Mouse (Mus musculus): ENCODE data around the gene Srpk3.
"Not testable (repeated sequence)": the region's sequence is repeated elsewhere in the genome, so short reads cannot be mapped to it uniquely, and the experiment has no call there.

Gene Srpk3

DNA sequence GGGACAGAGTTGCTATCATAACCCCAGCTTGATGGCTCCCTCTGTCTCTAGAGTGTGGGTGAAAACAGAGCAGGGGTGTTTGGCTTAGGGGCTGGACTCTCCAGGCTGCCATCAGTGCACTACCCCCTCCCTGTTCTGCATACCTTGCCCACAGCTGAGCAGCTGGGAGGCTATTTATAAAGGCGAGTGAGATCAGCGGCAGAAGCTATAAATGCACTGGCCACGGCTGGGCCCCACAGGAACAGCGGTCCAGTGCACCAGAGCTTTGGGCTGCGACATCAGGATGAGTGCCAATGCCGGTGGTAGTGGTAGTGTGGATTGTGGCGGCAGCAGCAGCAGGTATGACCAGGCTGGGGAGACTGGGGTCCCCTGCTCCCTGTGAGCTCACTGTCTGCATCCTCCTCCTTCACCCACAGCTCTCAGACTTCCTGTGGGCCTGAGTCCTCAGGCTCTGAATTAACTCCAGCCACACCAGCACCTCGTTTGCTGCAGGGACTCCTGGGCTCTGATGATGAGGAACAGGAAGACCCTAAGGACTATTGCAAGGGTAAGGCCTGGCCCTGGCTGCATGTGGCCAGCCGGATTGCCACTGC is at the start of gene Srpk3:
Srpk3 (plus strand) TSS at position 238 of the 593 bp plus-strand sequence.
- no peak for DNase-seq (ENCODE audit: low read depth in 1 of 2, low spot score in 2 of 2)

DNA sequence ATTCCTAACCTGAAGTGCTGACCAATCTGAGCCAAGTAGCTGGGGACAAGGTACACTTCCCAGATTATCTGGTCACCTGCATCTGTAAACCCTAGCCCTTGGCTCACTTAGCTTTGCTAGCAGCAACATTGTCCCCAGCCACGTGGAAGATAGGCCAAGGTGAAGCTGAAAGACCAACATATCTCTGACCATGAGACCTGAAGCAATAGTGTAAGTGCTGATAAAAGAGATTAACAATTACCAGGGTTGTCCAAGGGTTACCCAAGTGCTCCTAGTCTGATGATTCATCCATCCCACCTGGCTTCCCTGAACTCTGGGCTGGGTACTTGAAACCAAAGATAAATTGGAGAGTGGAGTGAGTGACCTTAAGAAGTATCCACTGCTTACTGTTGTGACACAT is 43.3 kb upstream of the Srpk3 start:
- DNase-seq (ENCODE audit: low read depth in 1 of 2, low spot score in 2 of 2) = no peak

DNA sequence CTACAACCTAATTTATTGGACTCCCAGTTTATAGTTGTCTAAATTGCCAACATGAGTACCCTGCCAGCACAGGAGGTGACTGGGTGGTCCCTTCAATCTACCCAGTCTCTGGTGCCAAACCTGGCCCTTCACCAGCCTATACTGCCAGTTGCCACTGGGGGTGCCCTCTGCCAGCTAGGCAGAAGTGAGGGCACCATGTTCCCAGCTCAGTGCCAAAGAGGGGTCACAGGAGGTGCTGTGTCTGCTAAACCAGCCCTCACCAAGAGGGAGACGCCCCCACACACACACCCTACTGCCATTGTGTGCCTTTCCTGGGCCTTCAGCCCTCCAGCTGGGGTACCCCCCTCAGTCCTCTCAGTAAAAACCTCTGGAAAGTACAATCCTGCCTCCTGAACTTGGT is 36.0 kb upstream of the Srpk3 start:
- no peak for DNase-seq (ENCODE audit: low read depth in 1 of 2, low spot score in 2 of 2)

DNA sequence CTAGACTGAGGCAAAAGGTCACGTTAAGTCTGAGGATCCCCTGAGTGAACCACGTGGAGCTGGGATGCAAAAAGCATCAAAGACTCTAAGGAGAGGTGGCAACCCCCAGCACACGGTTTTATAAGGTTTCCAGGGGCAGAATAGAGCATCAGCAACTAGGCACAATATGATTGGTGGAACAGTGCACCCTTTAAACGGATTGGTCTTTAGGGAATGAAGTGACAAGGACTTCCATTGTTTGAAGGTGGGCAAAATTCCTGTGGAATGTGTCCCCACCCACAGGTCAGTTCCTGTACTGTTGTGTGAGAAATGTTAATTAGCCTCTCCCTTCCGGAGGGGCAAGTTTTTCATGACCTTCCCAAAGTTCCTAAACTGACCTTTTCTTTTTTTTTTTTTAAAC is 35.1 kb upstream of the Srpk3 start:
- no peak for DNase-seq (ENCODE audit: low read depth in 1 of 2, low spot score in 2 of 2)

DNA sequence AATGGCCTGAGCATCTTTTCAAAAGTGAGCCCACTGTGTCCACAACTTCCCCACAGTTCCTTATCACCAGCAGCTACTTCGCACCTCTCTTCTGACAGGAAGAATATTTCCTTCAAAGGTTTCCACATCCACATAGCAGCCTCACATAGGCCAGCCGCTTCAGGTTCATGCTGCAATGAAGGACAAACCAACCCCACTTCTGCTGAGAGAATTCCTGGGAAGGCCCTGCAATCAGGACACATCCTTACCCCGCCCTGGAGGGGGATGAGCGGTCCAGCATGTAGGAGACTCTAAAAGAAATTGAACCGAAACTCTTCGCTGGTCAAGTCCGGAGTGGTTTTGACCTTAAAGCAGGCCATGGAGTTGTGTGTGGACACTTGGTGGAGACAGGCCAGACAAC is 34.4 kb upstream of the Srpk3 start:
- DNase-seq (ENCODE audit: low read depth in 1 of 2, low spot score in 2 of 2) = not testable (repeated sequence)

DNA sequence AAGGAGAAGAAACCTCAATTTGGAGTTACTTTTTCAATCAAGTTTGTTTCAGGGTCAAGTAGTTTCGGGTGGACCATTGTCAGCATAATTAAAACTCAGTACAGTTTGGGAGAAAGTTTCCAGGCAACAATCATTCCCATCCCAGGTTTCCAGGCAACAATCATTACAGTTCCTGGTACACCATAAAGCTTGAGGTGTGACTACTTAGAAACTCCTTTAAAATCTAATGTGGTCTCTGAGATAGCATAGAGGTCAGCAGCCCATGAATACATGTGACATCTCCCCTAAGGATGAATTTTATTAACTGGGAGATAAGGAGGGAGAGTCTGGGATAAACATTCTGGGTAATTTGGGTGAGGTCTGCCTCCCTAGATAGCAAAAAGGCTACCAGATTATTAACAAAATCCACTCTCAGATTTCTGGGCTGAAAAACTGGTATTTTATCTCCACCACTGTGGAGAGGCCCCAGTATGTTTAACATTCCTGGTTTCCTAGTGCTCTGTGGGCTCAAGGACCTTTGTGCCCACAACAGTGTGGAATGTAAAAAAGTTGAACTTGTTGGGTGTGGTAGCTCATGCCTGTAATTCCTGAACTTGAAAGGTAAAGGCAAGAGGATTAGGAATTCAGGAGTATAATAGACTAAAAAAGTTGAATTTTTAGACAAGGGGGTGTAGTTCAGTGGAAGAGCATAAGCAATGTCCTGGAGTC is 29.3 kb upstream of the Srpk3 start:
- DNase-seq (ENCODE audit: low read depth in 1 of 2, low spot score in 2 of 2) = no peak

DNA sequence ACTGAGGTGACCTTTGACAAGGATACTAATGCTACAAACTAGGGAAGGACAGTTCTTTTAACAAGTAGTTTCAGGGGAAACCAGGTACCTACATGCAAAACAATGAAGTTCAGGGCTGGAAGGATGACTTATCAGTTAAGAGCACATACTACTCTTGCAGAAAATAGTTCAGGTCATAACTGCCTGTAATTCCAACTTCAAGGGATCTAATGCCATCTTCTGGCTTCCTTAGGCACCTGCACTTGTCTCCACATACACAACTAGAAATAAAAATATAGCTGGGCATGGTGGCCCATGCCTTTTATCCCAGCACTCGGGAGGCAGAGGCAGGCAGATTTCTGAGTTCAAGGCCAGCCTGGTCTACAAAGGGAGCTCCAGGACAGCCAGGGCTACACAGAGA is 25.2 kb upstream of the Srpk3 start:
- no peak for DNase-seq (ENCODE audit: low read depth in 1 of 2, low spot score in 2 of 2)

DNA sequence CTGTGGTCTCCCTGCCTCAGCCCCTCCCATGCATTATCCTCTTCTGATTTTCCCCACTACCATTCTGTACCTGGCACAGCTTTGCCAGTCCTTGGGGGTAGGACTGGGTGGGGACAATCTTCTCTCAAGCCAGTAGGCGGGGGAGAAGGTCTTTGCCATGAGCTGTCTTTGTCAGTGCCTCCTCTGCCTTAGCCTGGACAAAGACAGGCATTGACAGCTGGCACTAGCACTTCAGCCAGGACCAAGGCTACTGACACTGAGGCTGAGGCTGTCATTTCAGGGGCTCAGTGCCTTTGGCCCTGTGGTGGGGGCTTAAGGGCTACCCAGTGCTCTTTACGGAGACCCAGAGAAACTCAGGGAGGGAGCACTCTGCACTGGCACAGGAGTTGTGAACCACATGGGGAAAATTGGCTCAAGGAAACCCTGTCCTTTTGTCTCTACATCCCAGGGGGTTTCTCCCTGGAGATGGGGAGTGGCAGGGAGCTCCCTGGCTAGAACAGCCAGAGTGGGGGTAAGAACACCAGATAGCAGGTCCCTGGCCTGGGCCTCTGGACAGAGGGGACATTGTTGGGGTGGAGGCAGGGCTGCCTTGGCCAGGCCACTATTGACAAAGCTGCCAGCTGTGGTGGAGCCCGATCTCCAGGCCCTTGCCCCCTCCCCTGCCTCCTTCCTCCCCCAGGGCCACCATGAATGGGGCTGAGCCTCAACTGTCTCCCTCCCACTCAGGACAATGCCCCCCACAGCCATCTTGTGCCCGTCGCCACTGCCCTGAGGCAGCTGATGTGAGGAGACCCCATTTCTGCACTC is 17.7 kb upstream of the Srpk3 start, which contains the start of gene Plxnb3:
Plxnb3 (plus strand) TSS at position 757 of the 807 bp plus-strand sequence.
- no peak for DNase-seq (ENCODE audit: low read depth in 1 of 2, low spot score in 2 of 2)

DNA sequence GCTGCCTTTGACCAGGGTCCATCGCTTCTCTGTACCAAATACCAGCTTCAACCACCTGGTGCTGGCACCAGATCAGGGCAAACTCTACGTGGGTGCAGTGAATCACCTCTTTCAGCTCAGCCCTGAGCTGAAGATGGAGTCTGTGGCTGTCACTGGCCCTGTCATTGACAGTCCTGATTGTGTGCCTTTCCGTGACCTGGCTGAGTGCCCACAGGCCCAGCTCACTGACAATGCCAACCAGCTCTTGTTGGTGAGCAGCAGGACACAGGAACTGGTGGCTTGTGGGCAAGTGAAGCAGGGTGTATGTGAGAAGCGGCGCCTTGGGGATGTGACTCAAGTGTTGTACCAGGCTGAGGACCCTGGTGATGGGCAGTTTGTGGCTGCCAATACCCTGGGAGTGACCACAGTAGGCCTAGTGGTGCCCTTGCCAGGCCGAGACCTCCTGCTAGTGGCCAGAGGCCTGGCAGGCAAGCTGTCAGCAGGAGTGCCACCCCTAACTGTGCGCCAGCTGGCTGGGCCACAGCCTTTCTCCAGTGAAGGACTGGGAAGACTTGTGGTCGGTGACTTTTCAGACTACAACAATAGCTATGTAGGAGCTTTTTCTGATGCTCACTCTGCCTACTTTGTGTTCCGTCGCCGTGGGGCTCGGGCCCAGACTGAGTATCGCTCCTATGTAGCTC is 15.5 kb upstream of the Srpk3 start:
- no peak for DNase-seq (ENCODE audit: low read depth in 1 of 2, low spot score in 2 of 2)

DNA sequence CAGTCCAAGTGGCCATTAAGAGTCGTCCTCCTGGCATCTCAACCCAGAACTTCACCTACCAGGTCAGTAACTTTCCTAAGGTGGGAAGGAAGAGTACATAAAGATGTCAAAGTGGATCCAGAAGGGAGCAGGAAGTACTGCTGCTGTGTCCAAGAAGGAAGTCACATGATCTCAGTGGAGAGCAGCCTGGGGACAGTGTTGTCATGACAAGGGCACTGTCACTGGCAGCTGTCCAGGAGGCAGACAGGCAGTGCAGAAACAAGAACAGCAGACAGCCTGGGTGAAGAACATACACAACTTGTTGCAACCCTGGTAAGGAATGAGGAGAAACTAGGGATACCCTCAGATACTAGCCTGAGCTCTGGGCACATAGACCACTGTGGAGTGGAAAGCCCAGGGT is 8.9 kb upstream of the Srpk3 start:
- DNase-seq (ENCODE audit: low read depth in 1 of 2, low spot score in 2 of 2) = peak; percentile 3 to 35

DNA sequence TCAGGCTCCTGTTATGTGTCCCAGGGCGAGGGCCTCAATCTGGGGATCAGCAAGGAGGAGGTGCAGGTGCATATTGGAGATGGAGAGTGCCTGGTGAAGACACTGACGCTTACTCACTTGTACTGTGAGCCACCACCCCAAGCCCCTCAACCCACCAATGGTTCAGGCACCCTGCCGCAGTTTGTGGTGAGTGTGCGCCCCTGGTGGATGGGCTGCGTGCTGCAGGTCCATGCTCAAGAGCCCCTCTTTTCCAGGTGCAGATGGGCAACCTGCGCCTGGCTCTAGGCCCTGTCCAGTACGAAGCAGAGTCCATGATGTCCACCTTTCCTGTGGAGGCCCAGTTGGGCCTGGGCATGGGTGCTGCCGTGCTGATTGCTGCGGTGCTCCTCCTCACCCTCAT is 6.9 kb upstream of the Srpk3 start:
- DNase-seq (ENCODE audit: low read depth in 1 of 2, low spot score in 2 of 2) = no peak

DNA sequence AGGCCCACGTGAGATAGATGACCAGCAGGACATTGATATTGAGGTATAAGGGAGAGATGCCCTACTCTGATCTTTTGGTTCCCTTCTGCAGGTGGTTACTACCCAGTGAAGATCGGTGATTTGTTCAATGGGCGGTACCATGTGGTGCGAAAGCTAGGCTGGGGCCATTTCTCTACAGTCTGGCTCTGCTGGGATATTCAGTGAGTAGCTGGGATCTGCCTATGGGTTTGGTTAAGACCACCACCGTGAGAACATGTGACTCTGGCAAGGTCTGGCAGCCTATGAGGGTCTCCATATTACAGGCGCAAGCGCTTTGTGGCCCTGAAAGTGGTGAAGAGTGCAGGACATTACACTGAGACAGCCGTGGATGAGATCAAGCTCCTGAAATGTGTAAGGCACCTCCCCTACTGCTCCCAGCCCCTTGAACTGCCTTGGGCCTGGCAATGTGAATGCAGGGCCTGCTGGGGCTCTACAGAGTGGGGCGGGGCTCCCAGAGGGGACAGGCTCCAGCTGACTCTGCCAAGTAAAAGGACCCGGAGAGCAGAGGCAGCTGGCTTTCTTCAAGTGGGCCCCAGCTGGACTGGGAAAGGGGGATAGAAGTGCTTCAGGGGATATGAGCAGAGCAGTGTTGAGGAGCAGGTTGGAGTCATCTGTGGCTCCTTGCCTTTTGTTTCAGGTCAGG is 738 bp downstream of the Srpk3 start:
- no peak for DNase-seq (ENCODE audit: low read depth in 1 of 2, low spot score in 2 of 2)

DNA sequence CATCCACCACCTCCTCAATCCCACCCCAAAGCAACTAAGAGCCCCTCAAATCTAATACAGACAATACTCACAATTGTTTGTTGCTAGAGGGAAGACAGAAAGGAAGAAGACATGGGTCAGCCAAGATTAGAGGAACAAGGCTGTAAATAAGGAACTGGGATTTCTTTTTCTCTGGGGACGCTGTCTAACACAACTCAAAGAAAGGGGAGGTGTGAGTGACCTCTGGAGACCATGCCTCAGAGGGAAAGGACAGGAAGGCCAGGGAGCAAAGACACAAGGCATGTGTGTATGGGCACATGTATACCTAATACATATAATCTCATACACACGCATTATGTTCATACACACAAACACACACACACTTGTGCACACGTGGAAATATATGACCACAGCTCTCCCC is 8.0 kb downstream of the Srpk3 start:
- no peak for DNase-seq (ENCODE audit: low read depth in 1 of 2, low spot score in 2 of 2)

DNA sequence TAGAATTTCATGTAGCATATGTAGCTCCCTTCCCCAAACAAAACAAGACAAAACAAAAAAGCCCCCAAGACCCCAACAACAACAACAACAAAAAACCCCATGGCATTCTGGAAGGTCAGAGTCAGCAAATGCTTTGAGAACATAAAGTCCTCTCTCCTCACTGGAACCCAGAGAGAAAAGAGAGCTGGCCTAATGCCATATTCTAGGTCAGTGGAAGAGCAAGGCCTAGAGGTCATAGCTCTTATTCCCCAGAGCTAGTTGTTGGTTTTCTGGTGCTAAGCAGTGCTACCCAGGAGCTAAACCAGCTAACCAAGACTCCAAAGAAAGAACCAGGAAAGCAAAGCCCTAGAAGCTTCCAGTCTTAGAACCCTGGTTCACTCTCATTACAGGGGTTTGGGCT is 11.5 kb downstream of the Srpk3 start:
- no peak for DNase-seq (ENCODE audit: low read depth in 1 of 2, low spot score in 2 of 2)

DNA sequence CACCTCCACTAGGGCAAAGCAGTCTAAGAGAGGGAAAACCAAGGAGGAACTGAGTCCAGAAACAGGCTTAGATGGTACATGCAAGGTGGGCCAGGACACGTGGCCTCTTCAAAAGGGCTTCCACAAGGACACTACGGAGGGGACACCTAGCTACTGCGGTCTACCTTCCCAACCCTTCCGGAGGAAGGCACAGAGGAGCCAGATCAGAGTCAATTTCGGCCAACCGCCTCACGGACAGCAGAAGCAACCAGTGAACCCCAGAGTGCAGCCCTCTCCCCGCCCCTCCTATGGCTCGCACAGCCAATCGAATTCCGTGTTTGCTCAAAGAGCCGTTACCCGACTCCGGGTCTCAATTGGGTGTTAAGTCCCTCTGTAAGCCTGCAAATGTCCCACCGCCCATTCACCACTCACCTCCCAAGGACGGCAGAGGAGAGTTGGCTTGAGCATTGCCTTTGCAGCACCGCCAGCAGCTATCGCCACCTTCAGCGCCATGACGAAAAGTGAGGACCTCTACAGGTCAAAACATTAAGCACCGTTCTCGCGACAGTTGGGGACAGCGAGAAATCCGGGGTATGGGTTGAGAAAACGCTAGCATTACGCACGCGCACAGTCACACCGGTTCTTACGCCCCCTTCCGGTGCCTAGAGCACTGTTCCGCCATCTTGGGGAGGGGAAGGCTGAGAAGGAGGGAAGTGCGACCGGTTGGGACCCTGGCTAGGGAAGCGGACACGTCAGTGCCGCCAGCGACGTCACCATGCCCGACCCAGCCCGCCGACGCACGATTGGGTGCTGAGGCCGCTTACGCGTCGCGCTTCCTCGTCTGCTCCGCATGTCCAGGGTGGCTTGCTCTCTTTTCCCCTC is 12.4 kb downstream of the Srpk3 start, which contains the start of the genes Idh3g and Ssr4:
Idh3g (minus strand) TSS at position 534 of the 861 bp plus-strand sequence.
Ssr4 (plus strand) TSS at position 665 of the 861 bp plus-strand sequence.
- DNase-seq (ENCODE audit: low read depth in 1 of 2, low spot score in 2 of 2) = peak; percentile 88 to 90

DNA sequence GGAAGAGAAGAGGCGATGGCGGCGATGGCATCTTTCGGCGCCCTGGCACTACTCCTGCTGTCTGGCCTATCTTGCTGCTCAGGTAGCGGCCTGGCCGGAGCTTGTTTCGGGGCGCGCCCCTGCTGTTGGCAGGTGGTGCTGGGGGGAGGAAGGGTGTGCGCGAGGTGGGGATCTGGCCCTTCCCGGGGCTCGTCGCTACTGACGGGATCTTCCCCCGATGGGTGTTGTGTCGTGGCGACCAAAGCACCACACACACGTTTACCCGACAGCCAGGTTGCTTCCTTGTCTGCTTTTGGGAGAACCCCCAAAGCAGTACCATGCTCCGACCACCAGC is 13.0 kb downstream of the Srpk3 start:
- no peak for DNase-seq (ENCODE audit: low read depth in 1 of 2, low spot score in 2 of 2)

DNA sequence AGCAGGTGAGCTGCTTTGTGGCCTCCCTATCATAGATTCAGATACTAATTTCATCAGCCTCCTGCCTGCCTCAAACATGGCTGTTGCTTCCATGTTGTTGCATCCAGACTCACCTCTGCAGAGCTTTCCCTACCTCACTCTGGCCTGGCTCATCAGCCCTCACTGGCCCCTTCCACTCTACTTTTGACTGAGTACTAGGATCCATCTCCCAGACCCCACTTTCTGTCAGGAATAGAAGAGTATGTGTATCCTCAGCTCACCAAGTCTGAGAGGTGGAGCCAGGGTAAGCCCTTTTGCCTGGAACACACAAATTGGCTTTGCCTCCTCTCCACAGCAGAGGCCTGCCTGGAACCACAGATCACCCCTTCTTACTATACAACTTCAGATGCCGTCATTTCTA is 14.3 kb downstream of the Srpk3 start:
- DNase-seq (ENCODE audit: low read depth in 1 of 2, low spot score in 2 of 2) = no peak

DNA sequence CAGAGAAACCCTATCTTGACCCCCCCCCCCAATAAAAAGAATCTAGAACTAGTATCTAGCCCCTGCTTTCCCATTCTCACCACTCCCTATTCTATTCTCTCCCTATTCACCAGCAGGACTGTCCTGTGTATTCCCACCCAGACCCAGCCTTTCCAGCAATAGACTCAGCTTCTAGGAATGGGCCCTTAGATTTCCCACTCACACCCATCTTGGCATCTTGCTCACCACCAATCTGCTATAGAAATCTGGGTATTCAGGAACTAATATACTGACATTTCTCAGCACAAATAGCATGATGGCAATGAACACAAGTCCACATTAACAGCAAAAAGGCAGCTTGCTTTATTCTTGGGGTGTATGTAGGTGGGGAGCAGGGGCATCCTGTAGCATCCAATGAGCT is 18.8 kb downstream of the Srpk3 start:
- DNase-seq (ENCODE audit: low read depth in 1 of 2, low spot score in 2 of 2) = no peak

DNA sequence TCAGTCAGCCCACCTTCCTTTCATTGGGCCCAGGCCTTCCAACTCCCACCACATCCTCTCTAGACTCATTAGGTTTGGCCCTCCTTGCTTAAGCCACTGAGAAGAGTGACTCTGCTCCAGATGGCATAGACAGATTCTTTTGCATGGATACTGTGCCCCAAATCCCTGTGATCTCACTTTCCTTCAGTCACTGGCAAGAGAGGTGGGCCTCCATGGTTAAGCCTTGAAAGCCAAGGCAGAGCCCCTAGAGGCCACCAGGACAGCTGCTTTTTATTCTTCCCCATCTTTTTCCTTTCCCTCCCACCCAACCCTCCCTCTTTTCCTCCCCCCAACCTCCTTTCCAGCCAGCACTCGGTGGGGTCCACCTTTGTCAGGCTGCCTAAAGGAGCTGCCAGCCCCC is 19.3 kb downstream of the Srpk3 start:
- DNase-seq (ENCODE audit: low read depth in 1 of 2, low spot score in 2 of 2) = no peak

DNA sequence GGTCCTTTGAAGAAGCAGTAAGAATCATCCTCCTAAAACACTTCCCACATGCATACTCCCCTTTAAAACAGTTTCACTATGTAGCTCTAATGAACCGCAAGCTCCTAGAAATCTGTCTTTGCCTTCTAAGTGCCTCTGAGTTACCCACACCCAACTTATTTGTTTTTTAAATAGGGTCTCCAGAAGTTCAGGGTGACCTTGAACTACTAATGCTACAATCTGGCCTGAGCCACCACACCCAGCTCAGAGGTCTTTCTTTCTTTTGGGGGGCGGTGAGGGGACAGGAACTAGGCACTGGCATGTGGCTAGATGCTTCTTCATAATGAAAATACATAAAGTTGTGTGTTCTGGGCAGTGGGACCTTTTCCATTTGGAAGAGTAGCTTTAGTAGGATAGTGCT is 23.3 kb downstream of the Srpk3 start:
- DNase-seq (ENCODE audit: low read depth in 1 of 2, low spot score in 2 of 2) = no peak
